Mouse (Mus musculus): ENCODE measurements around the gene Grin2d.
"Not testable (repeated sequence)": the region's sequence is repeated elsewhere in the genome, so short reads cannot be mapped to it uniquely, and the experiment has no call there.

The Grin2d gene

GRCm38 (mm10) chr7:45878278-45878677, at the start of gene Grin2d:
Gene Grin2d (minus strand): TSS chr7:45878378.
- not testable (repeated sequence) for DNase-seq

GRCm38 (mm10) chr7:45924429-45924816, 46.2 kb upstream of the Grin2d start:
- DNase-seq, result no peak

- DNase-seq, result peak; percentile 30
Observed at GRCm38 (mm10) chr7:45923762-45924428, 45.7 kb upstream of the Grin2d start, which contains the start of gene Ccdc114. Gene Ccdc114 (plus strand): TSS chr7:45924072.

GRCm38 (mm10) chr7:45922928-45923761, 45.0 kb upstream of the Grin2d start:
- DNase-seq, result peak; percentile 89

DNA sequence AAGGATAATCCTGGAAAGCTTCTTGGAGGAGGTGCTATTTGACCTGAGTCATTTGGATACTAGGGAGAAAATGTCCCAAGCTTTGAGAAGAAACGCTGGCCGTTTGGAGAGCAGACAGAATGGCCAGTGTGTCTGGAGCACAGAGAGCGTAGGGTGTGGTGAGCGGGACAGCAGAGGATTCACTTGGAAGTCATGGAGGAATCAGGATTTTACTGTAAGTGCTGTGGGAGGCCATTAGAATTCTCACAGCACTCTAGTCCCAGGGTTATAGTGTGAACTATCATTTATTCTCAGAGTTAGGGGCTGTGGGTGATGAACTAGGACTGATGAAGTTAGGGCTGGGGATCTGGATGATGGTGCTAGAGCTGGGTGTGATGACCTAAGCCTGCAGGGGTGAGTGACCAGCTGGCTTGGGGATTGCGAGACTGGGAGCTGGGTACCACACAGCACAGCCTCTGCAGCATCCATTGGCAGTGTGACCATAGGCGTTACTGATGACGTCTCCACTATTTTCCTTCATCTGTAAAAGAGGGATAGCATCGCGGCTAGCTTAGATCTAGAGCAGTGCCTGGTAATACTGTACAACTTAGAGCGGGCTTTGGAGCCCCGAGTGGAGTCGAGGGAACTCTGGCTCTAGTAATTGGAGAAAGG, 43.9 kb upstream of the Grin2d start:
- no peak for DNase-seq

DNA sequence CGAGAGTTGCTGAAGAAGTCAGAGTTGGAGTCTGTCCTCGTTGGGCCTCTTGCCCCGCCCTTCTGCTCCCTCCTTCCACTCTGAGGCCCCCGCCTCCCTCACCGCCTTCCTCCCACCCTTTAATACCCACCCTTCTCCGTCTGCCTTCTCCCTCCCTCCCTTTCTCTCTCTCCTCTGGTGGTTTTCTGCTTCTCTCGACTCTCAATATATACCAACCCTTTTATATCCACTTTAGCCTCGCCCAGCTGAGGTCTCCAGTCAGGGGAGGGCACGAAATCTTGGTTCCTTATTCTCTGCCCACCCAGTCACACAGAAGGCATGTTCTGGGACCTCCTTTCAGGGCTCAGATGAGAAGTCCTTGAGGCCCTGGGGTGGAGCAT, 43.1 kb upstream of the Grin2d start, which contains the start of gene Emp3:
Emp3 (minus strand) TSS at position 163 of the 380 bp plus-strand sequence.
- DNase-seq, result no peak

DNA sequence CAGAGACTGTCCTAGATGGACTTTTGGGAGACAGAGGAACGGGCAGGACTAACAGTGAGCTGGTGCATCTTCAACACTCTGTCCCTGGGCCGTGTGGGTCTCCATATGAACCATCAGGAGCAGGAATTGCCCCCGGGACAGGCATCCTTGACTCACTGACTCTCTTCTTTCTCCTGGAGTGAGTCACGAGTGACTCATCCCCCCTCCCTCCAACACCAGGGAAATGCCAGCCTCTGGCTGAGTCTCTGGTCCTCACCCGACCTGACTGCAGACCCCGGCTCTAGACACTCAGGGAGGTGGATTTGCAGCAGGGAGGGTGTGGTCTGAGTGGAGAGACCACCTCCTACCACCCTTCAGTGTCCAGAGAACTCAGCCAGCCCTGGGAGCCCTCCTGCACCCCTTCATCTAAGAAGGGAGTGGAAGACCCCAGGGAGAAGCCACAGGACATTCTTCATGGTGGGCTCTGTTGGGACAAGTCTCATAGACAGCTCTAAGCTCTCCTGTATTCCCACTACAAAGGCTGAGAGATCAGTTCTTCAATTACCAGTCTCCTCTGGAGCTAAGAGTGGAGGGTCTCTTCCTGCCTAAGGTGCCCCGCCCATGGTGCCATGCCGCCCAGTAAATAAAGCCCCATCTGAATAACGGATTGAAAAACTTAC, 42.5 kb upstream of the Grin2d start:
- DNase-seq, result no peak

GRCm38 (mm10) chr7:45919761-45920160, 41.6 kb upstream of the Grin2d start:
- DNase-seq, result no peak

DNA sequence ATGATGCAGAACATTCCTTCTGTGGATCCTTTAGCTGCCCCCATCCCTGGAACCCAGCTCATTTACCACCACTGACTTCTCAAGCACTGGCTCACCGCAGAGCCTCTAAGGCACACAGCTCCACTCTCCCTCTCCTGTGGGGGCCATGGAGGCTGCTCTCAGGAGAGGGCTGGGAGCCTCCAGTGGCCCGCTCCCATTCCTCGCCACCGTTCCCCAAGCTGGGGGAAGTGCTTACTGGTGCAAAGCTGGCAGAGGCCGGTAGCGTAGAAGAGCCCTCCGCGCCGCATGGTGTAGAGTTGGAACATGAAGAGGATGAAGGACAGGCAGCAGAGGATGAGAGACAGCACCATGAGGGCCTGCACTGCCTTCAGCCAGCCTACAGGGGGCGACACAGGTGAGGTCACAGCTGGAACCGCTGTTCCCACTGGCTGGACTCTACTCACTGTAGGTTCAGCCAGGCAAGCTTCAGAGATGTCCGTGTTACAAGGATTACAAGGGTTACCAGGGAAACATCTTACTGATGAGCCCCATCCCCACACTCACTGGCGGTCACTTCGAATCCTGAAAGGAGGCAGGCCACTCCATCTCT, 41.0 kb upstream of the Grin2d start:
- DNase-seq, result no peak

GRCm38 (mm10) chr7:45917926-45918325, 39.7 kb upstream of the Grin2d start:
- no peak for DNase-seq

- DNase-seq, result no peak
Observed at GRCm38 (mm10) chr7:45917004-45917704, 39.0 kb upstream of the Grin2d start.

DNA sequence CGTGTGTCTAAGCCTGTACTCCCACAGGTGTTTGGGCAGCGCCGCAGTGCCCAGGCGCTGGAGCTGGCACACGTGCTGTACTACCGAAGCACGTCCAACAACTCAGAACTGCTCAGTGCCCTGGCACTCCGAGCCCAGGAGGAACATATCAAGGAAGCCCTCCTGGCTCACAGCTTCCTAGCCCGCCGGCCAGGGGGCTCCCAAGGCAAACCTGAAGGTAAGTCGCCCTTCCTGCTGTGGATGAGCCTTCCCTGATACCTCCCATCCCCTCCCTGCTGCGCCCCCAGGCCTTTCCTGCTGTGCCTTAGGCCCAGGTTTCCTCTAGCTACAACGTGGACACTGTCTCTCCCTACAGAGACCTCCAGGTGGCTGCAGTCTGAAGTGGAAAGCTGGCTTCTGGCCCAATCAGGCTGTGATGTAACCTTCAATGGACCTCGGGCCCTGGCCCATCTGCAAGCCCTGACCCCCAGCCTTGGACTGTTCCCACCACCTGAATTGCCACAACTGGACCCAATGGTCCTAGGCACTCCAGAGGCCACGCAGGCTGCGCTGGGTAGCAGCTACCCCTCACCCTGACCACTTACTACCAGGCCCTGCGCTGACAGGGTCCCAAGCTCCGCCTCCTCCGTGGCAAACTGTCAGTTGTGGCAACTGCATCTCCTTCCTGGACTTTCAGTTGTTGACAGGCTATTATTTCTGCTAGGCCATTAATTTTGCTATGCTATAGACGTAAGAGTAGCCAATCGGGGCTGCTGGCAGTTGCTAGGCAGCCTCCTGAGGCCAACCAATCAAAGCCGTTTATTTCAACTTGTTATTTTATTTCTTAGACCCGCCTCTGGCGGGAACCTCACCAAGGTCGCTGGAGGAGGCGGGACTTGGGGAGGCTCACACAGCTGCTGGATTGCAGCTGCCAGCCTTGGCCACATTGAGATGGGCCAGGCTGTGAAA, 38.2 kb upstream of the Grin2d start:
- peak; percentile 61 for DNase-seq

- DNase-seq, result no peak
Observed at GRCm38 (mm10) chr7:45915011-45915410, 36.8 kb upstream of the Grin2d start.

- no peak for DNase-seq
Observed at GRCm38 (mm10) chr7:45914067-45914466, 35.9 kb upstream of the Grin2d start.

DNA sequence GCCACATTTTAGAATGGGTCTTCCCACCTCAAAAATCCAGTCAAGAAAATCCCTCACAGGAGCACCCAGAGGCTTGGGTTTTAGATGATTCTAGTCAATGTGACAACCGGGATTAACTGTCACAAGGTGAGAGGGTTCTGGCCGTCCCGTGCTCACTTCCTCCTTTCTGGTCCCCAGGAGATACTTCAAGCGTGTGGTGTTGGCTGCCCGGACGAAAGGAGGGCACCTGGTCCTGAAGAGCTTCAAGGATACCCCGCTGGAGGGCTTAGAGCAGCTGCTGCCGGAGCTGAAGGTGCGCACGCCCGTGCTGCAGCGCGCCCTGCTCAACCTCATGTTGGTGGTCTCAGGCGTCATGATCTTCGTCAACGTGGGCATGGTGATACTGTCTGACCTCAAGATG, 31.0 kb upstream of the Grin2d start:
- no peak for DNase-seq

DNA sequence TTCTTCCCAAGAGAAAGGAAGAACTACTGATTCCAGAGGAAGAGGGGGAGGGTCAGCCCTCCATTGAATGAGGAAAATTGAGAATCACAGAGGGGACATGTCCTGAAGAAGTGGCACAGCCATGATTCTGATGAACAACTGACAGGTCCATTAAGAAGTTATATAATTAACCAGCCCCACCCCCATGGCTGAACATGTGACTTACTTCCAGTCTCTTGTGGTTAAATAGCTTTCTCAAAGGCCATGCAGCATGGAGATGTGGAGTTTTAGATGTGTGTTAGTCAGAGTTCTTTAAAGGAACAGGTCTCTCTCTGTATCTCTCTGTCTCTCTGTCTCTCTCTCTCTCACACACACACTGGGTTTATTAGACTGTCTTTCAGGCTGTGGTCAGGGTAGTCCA, 30.2 kb upstream of the Grin2d start:
- no peak for DNase-seq

- DNase-seq, result no peak
Observed at GRCm38 (mm10) chr7:45906622-45907021, 28.4 kb upstream of the Grin2d start.

DNA sequence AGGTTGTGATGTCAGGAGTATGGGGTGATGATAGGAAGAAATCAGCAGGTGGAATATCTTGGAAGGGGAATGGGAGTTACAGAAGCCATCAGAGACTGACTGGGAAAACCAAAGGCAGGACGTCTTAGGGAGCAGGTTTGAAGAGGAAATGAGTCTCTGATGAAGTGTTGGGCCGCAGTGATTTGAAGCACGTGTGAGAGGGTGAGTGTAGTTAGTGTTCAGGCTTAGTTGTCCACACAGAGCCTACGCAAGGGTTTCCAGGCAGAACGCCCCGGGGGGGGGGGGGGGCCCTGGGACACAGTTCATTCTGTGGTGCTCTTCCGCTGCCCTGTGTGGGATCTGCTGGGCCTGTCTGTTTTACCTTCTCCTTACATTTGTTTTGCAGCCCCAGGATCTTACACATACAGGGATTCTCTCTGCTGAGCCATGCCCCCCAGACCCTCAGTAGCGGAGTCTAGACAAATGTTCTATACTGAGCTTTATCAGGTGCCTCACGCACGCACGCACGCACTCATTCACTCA, 24.4 kb upstream of the Grin2d start:
- no peak for DNase-seq

DNA sequence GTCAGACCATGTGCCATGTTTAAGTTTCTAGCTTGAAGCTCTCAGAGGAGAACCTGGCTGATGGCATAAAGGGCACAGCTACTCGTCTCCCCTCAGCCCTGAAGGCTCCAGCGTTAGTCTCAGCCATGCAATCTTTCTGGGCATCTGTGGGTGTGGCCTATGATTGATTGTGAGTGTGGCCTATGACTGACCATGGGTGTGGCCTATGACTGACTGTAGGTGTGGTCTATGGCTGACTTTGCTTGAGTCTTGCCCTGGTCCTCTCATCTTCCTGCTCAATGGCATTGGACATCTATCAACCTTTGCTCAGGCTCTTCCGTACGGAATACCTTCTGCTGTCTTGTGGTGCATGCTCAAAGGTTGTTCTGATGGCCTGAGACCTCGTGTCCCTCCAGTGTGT, 23.4 kb upstream of the Grin2d start:
- no peak for DNase-seq

GRCm38 (mm10) chr7:45898125-45898524, 19.9 kb upstream of the Grin2d start:
- not testable (repeated sequence) for DNase-seq
